Mouse (Mus musculus): Measurements from ENCODE around the gene Txnl4b.

- no peak for TF ChIP-seq CTCF (IDR thresholded peaks at IDR 0.05; ENCODE audit: control insufficient read depth, insufficient read depth, insufficient read length)
- no peak for TF ChIP-seq USF1 (IDR thresholded peaks at IDR 0.05; ENCODE audit: low read depth)
- no peak for TF ChIP-seq MYOD1 (IDR thresholded peaks at IDR 0.05; ENCODE audit: control insufficient read depth, insufficient read length, low read depth)
- TF ChIP-seq MAX (IDR thresholded peaks at IDR 0.05), result no peak
- no peak for TF ChIP-seq FOSL1 (IDR thresholded peaks at IDR 0.05; ENCODE audit: insufficient read depth, low read length, poor library complexity, severe bottlenecking)
Measured at GRCm38 (mm10) chr8:109564766-109565165, 926 bp upstream of the Txnl4b start.

All from C2C12 (cell line).